Mouse (Mus musculus): ENCODE data around the gene Gapvd1.
"Not testable (repeated sequence)": the region's sequence is repeated elsewhere in the genome, so short reads cannot be mapped to it uniquely, and the experiment has no call there.

Gene Gapvd1

DNA sequence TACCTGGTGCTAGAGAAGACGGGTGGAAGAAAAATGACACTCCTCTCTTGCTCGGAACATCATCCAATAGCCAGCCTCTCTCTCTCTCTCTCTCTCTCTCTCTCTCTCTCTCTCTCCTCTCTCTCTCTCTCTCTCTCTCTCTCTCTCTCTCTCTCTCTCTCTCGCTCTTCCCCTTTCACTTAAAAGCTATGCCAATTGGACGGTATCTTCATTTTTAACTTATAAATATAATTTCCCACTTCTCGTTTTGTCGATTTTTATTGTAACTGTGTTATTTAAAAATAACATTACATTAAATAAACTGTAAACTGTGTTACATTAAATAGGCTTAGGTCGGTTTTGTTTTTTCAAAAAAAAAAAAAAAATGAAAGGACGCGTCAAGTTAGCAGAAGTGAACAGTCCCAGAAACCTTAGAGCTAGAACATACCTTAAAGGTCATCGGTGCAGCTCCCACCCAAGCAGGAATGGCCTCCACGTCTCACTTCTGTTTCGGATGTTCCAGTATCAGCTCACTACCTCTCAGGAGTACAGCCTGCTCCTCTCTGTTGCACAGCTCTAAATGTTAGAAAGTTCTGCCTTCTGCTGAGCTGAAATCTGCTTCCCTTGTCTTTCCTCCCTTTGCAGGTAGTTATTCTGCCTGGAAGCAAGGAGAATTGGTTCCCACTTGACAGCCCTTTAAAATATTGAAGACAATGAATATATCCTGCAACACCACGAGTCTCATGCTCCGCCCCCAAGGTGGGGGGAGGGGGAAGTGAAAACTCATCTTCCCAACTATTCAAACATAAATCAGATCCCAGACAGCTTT lies at the start of gene Gapvd1:
Gapvd1 (minus strand) TSS at position 682 of the 808 bp plus-strand sequence.
- peak; percentile 56 for DNase-seq (ENCODE audit: low spot score)

DNA sequence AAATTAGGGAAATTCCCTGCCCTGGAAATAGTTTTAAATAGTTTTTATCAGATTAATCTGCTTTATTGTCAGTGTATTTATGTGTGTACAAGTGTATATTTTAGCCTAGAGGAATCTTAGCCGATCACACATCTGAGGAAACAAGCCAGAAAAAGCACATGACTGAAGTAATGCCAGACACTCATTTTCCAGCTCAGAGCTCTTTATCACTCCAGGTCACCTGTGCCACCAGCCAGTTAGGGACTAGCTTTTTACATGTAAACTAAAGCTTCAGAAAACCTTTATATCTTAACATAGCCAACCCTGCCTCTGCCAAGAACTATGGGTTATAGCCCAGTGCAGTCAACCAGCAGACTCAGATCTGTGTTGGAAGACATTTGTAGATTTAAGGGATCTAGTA lies 49.8 kb upstream of the Gapvd1 start:
- no peak for DNase-seq (ENCODE audit: low spot score)

DNA sequence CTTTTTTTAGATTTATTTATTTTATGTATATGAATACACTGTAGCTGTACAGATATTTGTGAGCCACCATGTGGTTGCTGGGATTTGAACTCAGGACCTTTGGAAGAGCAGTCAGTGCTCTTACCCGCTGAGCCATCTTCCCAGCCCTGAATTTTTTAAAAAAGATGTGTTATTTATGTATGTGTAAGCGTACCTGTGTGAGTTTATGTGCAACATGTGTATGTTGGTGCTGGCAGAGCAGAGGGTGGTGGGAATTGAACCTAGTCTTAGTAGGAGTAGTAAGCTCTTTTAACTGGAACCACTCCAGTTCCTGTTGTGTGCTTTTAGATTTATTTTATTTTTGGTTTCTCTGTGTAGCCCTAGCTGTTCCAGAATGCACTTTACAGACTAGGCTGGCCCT lies 49.1 kb upstream of the Gapvd1 start:
- no peak for DNase-seq (ENCODE audit: low spot score)

DNA sequence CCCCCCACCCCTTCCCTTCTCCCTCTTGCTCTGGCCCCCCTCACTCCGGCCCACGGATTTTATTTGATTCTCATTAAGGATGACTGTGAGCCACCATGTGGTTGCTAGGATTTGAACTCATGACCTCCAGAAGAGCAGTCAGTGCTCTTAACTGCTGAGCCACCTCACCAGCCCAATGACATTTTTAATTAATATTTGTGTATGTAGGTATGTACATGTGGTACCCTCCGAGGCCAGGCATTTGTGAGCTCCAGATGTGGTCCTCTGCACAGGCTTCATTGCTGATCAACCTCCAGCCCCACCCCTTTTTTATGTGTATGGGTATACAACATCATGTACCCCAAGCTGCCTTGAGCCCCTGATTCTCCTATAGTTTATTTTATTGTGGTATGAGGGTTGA lies 48.7 kb upstream of the Gapvd1 start:
- no peak for DNase-seq (ENCODE audit: low spot score)

DNA sequence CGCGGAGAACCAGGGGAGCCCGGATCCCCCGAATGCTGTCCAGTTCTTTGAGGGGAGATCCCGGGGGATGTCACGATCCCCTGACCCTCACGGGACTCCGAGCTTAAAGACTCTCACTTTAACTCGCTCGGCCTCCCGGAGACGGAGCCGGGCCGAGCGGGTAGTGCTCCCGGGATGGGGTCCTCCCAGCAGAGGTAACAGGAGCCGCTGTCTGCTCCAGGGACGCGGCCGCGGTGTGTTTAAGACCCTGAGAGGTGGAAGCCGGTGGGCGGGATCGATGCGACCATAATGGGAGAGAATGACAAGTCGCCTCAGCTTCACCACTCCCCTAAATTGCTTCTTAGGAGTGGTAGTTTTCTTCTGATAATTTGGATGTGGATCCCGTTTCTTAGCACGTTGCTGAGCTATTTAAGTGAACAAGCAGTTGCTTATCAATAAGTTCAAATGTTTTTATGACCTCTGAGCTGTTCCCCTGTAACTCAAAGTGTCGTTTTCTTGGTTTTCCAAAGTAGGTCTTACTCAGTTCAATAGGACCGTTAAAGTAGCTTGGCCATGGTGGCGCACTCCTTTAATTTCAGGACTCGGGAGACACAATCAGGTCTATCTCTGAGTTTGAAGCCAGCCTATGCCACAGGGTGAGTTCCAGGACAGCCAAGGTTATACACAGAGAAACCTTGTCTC lies 47.7 kb upstream of the Gapvd1 start:
- peak; percentile 72 for DNase-seq (ENCODE audit: low spot score)

DNA sequence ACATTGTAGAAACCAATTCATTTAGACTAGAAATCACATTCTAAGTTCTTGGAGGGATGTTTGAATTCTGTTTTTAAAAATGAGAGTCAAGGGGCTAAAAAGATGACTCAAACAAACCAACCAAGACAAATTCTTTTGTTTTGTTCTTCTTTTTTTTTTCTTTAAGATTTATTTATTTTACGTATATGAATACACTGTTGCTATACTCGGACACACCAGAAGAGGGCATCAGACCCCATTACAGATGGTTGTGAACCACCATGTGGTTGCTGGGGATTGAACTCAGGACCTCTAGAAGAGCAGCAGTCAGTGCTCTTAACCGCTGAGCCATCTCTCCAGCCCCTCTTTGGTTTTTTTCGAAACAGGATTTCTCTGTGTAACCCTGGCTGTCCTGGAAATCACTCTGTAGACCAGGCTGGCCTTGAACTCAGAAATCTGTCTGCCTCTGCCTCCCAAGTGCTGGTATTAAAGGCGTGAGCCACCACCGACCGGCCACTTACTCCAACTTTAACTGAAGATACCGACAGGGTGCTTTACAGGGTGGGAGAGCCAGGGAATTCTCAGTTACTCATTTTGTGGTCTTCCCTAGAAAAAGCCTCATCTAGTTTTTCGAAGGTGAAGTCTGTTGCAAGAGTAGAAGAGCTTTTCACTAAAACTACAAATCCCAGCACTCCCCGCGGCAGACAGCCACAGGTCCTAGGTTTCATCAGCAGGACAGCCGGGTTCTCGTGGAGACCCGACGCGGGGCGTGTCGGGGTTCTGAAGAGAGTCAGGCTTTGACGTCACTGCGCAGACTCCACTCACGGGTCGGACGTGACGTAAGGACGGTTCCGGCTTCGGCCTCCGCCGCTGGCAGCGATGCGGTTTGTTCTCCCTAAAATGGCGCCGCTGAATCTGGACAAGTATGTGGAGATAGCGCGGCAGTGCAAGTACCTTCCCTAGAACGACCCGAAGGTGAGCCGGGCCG lies 46.8 kb upstream of the Gapvd1 start:
- DNase-seq (ENCODE audit: low spot score), result peak; percentile 100

DNA sequence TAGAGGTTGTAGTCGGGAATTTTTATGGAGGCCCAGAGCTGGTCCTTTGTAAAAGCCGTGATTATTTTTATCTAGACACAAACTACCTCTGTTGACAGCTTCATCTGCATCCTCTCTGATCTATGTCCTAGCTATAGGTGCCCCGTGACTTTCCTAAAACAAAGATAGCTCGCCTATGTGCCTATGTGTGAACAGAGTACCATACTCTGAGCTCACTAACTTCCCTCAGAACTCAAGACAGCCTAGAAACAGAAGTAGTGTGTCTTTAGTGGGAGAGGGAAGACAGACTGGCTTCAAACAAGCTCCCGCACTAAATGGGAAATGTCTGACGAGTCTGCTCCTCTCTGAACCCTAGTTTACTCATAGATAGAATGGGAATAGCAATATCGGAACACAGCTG lies 45.3 kb upstream of the Gapvd1 start:
- no peak for DNase-seq (ENCODE audit: low spot score)

DNA sequence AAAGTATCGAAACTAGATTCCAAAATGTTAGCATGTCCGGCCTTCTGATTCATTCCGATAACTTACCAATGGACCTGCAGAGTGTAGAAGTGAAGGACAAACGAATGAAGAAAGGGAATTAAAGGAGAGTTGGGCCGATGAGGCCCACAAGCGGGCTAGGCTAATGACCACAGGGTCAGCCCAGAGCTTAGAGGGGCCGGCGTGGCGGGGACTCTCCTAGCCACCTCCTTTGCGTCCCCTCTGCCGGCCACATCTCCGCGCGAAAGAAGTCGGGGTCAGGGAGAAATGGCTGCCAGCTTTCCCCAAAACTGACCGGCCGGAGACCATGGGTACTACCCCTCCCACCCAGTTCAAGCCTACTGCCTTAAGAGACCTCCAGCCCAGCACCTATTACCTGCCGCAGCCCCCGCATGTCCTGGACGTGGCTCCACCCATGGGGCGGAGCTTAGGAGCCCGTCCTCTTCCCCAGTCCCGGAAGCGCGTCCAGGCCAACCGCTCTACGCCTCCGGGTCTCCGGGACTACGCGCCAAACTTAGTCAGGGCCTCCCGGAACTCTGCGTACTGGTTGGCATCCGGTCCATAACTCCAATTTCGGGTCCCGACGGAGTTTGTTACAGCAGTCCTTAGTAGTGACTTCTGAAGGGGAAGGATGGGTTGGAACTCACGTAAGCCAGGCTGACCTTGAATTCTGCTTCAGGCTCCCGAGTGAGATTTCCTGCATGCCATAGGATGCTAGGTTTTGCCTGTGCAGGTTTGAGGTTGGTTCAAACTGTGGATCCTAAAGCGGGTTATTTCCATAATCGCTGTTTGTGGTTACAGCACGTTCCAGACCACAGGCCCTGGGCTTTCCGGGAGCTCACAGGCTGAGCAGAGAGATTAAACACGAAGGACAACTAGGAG lies 44.6 kb upstream of the Gapvd1 start, which contains the start of gene Rabepk:
Rabepk (minus strand) TSS at position 556 of the 900 bp plus-strand sequence.
- DNase-seq (ENCODE audit: low spot score), result peak; percentile 90

DNA sequence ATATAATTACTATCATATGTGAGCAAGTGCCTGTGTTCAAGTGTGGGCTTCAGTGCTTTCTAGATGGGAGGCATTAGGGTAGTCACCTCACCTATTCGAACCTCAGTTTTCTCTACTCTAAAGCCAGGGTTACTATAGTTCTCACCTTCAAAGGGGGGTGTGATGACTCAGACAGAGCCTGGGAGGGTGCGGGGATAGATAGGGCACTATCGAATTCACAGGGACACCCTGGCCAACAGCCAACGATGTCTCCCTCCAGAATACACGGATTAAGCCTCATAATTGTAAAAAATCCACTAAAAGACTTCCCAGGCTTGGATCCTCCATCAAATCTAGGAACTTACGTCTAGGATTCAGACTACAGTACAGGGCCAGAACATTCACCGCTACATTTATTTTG lies 40.4 kb upstream of the Gapvd1 start:
- no peak for DNase-seq (ENCODE audit: low spot score)

DNA sequence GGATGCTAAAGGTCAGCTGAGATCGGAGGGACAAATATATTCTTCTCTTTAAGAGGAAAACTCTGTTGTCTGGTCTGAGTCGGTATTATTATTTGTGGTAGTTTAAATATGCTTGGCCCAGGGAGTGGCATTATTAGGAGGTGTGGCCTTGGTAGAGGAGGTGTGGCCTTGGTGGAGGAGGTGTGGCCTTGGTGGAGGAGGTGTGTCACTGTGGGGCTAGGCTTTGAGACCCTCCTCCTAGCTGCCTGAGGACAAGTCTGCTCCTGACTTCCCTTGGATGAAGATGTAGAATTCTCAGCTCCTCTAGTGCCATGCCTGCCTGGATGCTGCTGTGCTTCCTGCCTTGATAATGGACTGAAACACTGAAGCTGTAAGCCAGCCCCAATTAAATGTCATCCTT lies 39.5 kb upstream of the Gapvd1 start:
- DNase-seq (ENCODE audit: low spot score), result no peak

DNA sequence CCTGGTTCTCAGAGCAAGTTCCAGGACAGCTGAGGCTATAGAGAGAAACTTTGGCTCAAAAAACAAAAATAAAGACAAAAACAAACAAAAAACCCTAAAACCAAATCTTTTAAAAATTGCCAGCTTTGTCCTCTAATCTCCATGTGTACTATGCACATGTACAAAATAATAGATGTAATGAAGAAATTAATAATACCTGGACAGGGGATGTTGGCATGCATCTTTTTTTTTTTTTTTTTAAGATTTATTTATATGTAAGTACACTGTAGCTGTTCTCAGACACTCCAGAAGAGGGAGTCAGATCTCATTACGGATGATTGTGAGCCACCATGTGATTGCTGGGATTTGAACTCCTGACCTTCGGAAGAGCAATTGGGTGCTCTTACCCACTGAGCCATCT lies 37.5 kb upstream of the Gapvd1 start:
- not testable (repeated sequence) for DNase-seq (ENCODE audit: low spot score)

DNA sequence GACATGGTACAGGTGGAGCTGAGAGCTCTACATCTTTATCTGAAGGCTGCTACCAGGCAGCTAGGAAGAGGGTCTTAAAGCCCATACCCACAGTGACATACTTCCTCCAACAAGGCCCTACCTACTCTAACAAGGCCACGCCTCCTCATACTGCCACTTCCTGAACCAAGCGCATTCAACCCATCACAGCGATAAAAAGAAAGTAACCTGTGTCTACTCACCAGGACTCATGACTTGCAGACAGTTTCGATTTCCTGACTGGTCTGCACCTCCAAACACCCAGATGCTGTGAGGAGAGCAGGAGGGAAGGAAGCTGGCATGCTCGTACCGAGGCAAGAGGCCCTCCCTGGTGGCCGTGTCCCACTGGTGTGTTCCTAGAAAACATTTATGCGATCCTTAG lies 35.2 kb upstream of the Gapvd1 start:
- DNase-seq (ENCODE audit: low spot score), result no peak

DNA sequence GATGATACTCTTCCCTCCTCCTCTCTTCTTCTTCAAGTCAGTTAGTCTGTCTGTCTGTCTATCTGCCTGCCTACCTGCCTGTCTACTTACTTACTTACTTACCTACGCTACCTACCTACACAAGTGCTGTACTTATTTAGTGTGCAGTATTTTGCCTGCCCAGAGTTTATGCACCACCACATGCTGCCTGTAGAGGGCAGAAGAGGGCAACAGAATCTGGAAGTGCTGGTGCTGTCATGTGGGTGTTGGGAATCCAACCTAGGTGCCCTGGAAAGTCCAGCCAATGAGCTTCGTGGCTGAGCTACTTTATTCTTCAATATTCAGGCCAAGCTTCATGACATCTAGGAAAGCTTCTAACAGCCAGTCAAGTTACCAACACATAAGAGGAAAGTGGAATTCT lies 29.1 kb upstream of the Gapvd1 start:
- peak; percentile 54 for DNase-seq (ENCODE audit: low spot score)

DNA sequence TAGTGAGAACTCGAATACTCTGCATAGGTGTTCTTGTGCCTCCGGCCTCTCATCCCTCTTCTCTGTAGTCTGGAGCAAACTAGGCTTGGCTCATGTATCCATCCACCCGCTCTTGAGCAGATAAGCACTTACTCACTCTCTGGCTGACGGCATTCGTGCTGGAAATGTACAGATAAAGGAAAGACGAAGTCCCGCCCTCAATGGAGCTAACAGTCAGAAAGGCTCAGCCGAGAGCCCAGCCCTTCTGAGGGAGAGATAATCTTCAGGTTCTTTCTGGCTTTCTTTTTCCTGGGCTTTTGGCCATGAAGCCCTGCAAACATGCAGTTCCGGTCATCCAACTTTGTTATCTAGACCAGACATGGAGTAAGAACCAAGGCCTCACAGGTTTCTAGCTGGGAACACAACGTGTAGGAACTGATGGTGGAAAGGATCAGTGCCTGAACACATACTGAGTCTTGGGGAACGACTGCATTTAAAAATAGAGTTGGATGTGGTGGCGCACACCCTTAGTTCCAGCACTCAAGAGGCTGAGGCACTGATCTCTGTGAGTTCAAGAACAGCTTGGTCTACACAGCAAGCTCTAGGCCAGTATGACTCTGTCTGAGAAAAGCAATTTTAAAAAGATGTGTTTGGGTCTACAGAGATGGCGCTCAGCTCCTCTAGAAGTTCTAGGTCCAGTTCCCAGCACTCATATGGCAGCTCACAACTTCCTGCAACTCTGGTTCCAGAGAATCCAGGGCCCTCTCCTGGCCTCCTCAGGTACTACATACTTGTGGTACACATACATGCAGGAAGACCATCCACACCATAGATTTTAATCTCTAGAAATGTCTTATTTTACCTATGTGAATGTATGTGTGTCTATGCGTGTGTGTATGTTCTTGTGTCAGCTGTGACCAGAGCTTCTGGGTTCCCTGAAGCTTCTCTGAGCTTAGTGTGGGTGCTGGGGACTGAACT lies 28.3 kb upstream of the Gapvd1 start:
- no peak for DNase-seq (ENCODE audit: low spot score)

DNA sequence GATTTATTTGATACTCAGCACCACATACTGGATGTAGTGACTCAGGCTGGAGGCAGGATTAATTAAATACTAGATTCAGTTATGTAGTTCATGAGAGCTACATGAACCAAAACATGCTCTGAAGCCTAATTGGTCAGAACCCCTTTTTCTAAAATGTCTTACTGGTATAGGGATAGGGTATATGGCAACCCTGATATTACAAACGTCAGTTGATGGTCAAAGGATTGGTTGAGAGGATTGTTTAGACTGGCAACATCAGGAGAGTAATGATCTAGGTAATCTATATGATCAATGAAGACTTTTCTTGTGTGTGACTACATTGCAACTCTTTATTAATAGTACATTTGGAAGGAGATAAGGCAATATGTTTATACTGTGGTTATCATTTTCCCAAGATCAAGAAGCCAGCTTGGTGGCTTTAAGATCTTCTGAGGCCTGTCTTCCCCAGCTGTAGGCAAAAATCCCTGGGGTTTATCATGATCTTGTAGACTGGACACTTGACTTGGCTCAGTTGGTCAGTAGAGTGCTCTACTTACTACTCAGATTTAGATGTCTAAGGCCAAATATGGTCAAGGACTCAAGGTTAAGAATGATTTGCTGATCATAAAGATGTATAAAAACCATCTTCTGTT lies 22.3 kb upstream of the Gapvd1 start:
- DNase-seq (ENCODE audit: low spot score), result no peak

DNA sequence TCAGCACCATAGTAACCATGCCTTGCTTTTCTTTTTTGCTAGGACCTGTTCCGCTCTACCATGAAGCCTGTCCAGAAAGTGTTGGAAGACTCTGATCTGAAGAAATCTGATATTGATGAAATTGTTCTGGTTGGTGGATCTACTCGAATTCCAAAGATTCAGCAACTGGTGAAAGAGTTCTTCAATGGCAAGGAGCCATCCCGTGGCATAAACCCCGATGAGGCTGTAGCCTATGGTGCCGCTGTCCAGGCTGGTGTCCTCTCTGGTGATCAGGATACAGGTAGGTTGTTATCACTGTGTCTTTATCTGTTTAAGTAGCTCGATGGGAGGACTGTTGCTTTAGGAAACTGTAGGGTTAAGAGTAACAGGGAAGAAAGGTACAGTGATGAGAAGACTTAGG lies 19.5 kb upstream of the Gapvd1 start:
- DNase-seq (ENCODE audit: low spot score), result no peak

DNA sequence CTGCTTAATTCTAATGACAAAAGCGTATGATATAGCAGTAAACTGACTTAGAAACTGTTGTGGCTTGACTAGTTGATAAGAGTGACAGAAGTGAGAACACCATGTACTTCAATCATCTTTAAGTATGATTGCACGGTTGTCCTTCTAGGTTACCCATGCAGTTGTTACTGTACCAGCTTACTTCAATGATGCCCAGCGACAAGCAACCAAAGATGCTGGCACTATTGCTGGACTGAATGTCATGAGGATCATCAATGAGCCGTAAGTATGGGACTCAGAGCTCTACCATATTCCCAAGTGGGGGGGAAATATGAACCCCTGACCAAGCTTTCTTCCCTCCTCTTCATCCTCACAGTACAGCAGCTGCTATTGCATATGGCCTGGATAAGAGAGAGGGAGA lies 18.6 kb upstream of the Gapvd1 start:
- no peak for DNase-seq (ENCODE audit: low spot score)

DNA sequence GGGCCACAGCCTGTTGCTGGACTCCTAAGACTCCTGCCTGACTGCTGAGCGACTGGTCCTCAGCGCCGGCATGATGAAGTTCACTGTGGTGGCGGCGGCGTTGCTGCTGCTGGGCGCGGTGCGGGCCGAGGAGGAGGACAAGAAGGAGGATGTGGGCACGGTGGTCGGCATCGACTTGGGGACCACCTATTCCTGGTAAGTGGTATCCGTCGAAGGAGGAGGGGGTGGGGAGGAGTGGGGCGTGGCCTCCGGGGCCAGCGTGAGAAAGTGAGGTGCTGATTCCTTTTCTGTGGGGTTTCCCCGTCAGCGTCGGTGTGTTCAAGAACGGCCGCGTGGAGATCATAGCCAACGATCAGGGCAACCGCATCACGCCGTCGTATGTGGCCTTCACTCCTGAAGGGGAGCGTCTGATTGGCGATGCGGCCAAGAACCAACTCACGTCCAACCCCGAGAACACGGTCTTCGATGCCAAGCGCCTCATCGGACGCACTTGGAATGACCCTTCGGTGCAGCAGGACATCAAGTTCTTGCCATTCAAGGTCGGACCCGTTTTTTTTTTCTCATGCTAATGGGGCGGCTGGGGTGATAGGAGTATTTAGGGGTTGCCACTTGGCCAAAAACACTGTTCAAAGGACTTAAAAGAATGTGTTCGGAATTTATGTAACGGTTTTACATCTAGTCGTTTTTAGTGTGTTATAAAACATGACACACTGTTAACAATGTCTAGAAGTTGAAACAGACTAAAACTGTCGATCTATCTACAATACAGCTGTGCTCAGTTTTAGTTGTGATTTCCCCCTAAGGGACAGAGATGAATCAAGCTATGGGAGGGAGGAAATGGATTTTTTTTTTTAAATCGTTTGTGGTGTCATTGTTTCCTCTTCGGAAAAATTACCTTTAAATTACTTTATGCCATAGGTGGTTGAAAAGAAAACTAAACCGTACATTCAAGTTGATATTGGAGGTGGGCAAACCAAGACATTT lies 17.5 kb upstream of the Gapvd1 start:
- peak; percentile 58 for DNase-seq (ENCODE audit: low spot score)

Data from adipocyte (in vitro differentiated cells).